Mouse (Mus musculus) kidney, postnatal 36 days (tissue): ENCODE results near the gene Siglecf.

Experiments
- DNase-seq, 2 experiments: peaks; one replicate each; pipeline ENCODE4 v3.0.0; 2021 to 2022; ENCODE audit warnings: mixed read lengths in 2 of 2

Siglecf gene

DNA sequence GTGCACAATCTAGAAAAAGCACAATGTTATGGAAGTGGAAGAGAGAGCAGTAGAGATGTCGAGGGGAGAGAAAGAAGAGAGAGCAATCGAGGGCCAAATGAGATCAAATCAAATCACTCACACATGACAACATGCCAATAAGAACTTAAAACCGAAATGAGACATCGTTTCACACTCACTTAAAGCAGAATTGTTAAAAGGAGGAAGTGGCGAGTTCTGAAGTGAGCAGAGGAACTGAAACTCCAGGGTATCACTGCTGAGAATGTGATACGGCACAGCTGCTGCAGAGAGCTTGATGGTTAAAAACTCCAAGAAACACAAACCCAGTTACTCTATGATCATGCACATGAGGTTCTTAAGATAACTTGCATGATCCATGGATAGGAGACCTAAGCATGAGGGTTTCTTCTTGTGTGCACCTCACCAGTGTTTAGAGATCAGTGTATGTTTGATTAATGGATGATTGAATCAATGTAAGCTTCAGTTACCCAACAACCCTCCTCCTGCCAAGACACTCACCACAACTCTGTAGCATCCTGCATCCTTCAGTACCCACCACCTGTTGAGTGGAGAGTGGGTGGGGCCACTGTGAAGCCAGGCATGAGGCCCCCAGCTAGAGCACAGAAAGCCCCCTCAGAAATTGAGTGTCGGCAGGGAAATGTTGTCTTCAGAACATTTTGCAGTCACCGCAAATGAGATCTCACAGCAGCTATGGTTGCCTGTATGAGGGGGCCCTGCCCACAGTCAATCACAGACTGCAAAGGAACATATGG, 41.4 kb downstream of the Siglecf start:
- no peak for DNase-seq

DNA sequence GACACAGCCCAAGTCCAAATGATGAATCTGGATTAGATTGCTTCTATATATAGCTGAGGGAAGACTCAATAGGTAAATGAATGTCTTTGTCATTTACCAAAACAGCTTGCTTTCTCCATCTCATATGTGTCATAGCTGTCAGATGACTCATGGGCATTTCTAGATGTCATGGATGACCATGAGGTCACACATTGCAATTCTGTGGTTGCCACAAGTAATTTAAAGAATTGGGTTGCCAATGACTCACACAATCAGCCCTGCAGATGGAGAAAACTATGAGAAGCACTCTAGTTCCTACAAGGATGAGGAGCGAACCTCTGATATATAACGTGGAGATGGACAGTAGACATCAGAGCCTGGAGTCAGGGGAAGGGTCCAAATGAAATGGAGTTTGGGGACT, 48.4 kb downstream of the Siglecf start:
- DNase-seq = no peak

DNA sequence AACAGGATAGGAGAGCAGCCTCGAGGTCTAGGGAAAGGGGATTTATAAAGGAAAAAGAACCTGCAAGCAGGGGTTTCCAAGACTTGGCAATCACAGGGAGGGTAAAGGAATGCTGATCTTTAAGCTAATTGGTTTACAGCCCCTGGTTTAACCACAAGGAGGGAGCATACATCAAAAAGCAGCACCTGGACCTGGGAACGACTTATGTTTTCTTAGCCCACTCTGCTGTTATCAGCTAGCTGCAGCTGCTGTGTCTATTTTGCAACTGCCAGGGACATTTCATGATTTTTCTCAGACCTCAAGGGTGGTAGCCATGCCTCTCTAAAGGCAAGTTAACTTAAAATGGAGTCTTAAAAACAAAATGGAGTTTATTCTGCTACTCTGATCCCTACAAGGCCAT, 51.6 kb downstream of the Siglecf start:
- no peak for DNase-seq

DNA sequence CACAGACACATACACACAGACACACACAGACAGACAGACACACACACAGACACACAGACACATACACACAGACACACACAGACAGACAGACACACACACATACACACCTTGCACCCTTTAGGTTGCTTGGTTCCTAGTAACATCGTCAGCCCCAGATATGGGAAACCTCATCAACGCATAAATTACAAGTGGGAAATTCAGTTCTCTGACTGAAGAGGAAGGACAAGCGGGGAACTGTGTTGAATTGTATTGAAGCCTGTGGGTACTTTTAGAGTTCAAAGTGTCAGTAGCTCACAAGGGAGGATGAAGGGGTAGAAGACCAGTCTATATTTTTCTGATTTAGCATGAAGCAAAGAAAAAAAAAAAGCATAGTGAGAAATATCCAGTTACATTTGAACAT, 56.4 kb downstream of the Siglecf start:
- DNase-seq = no peak

DNA sequence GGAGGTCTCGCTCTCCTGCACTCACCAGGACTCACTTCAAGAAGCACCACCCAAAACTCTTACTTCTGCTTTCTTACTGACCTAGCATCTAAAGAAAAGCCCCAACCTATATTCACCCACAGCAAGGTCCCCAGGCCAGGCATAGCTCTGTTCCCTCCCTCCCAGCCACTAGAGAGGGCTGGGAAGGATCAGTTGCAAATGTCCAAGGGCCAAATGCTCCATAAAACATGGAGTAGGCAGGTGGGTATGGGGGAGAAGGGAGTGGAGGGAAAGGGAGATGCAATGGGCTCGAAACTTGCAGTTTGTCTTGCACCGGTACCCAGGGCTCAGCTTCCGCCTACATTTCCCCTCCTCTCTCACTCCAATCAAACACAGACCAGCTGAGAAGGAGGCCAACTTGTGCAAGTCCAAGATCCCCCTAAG, 57.0 kb downstream of the Siglecf start, which contains the start of gene Siglecg:
TSS of gene Siglecg (plus strand) at position 74 of the 423 bp plus-strand sequence.
- DNase-seq = no peak

DNA sequence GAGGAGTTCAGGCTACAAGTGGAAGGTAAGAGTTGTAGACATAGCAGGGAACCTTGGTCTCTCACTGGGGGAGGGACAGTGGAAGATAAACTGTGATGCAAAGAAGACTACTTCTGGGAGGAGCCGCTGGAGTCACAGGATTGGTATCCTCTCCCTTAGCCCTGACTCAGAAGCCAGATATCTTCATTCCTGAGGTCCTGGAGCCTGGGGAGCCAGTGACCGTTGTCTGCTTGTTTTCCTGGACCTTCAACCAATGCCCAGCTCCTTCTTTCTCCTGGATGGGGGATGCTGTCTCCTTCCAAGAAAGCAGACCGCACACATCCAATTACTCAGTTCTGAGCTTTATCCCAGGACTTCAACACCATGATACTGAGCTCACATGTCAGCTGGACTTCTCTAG, 57.9 kb downstream of the Siglecf start:
- DNase-seq = no peak
